Comparison of ENCODE assay signal across 8 mouse cellular contexts in the genomic region with DNA sequence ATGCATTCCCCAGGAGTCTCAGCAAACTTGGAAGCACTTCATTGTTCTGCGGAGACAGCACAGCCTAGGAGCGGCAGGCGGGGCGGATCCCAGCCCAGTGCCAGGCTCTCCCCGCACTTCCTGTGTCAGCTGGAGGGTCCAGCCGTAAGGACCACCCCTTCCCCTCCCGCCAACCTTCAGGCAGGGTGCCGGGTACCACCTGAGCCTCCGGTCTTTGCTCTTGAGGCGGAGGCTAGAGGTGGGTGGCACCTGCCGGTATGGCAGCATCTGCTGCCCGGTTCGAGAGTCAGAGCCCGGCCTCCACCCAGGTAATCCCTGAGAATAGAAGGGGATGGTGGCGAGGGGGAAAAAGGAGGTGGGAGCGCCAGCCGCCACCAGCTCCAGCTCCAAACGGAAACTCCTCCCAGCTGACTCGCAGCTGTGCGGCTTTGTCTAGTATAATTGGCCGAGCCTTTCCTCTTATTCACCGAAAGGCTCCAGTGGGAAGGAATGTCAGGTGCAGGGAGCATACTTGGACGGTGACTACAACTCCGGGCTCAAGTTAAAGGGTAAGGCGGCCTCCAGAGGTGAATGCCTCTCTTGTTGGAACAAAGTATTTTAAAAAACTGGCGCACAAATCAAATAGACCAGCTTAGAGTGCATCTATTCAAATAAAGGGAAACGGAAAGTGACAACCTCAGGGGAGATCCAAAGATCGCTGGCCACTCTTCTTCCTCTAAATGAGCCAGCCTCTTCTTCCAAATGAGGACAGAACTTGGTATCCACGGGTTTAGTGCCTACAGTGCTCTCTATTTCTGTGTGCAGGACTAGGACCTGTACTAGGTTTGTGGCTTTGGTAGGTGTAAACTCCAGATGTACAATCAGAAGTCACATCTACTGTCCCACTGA.
DNase-seq lines count a peak whose midpoint lies in the region; ATAC-seq lines count a peak whose summit lies in the region.

No protein-coding gene starts in this region.

- no peaks in the 10 kb centered on the region for H3K9me3 ChIP-seq in embryonic facial prominence, embryonic 14.5 days (ENCODE audit: control insufficient read depth, low read length)
- no peaks in the 10 kb centered on the region for H3K9me3 ChIP-seq in heart, embryonic 11.5 days (replicated peaks; ENCODE audit: control insufficient read depth, low read length)
- no peaks in the 10 kb centered on the region for H3K9me3 ChIP-seq in liver, embryonic 13.5 days (replicated peaks)

- H3K4me1 ChIP-seq in embryonic facial prominence, embryonic 14.5 days (ENCODE audit: control insufficient read depth, insufficient read depth, low read length), result no peaks in the 10 kb centered on the region
- peaks cover 16% of the 10 kb centered on the region for H3K4me1 ChIP-seq in heart, embryonic 11.5 days (ENCODE audit: control insufficient read depth, insufficient read depth, low read length)
- peaks cover 27% of the 10 kb centered on the region for H3K4me1 ChIP-seq in liver, embryonic 13.5 days (replicated peaks)

- peak overlapping the region; percentile 69 for H3K4me2 ChIP-seq in embryonic facial prominence, embryonic 14.5 days (ENCODE audit: low read depth, low read length)
- peak overlapping the region; percentile 83 for H3K4me2 ChIP-seq in heart, embryonic 11.5 days
- peak overlapping the region; percentile 90 for H3K4me2 ChIP-seq in liver, embryonic 13.5 days

- H3K9ac ChIP-seq in embryonic facial prominence, embryonic 14.5 days (ENCODE audit: low read depth, low read length), result peak overlapping the region; percentile 64
- peak overlapping the region; percentile 80 for H3K9ac ChIP-seq in heart, embryonic 11.5 days (ENCODE audit: low read depth, low read length)
- H3K9ac ChIP-seq in liver, embryonic 13.5 days, result peak overlapping the region; percentile 69

- no peaks in the 10 kb centered on the region for H3K36me3 ChIP-seq in embryonic facial prominence, embryonic 14.5 days (ENCODE audit: control insufficient read depth, insufficient read depth, low read length)
- no peaks in the 10 kb centered on the region for H3K36me3 ChIP-seq in heart, embryonic 11.5 days (ENCODE audit: control insufficient read depth, insufficient read depth, low read length)
- no peaks in the 10 kb centered on the region for H3K36me3 ChIP-seq in liver, embryonic 13.5 days

- peak overlapping the region; percentile 43 for H3K4me3 ChIP-seq in embryonic facial prominence, embryonic 14.5 days (ENCODE audit: low read depth, low read length)
- peak overlapping the region; percentile 80 for H3K4me3 ChIP-seq in heart, embryonic 11.5 days (ENCODE audit: low read depth, low read length)
- peak overlapping the region; percentile 65 for H3K4me3 ChIP-seq in liver, embryonic 13.5 days (replicated peaks)

- 2% methylated on average over 29 of the region's 29 CpGs for WGBS in embryonic facial prominence, embryonic 14.5 days
- WGBS in heart, embryonic 11.5 days (ENCODE audit: insufficient replicate concordance), result 1% methylated on average over 29 of the region's 29 CpGs
- WGBS in liver, embryonic 13.5 days (ENCODE audit: insufficient replicate concordance), result under 1% methylated on average over 29 of the region's 29 CpGs

- 0 out of 2 replicates have a peak overlapping the region, but pooled peaks have one; percentile 16 for H3K27ac ChIP-seq in embryonic facial prominence, embryonic 14.5 days (replicated peaks; ENCODE audit: low read depth, low read length)
- H3K27ac ChIP-seq in heart, embryonic 11.5 days (ENCODE audit: low read depth, low read length), result peak overlapping the region; percentile 85
- no peak overlapping the region for H3K27ac ChIP-seq in liver, embryonic 13.5 days

- DNase-seq in spleen, adult 12 weeks (ENCODE audit: low spot score), result peak; percentile 2
- no peak for DNase-seq in spleen, adult 18-20 months
- peak; percentile 89 for DNase-seq in embryonic facial prominence, embryonic 14.5 days (ENCODE audit: low spot score)
- DNase-seq in kidney, adult 9 months, result peak; percentile 56
- peak; percentile 7 for DNase-seq in liver, embryonic 13.5 days
- DNase-seq in naive thymus-derived CD4-positive, alpha-beta T cell, adult 2 months (ENCODE audit: low read depth), result peak; percentile 30
- peak; percentile 56 for DNase-seq in testis, postnatal 14 days (ENCODE audit: low spot score)

- no peaks in the 10 kb centered on the region for H3K27me3 ChIP-seq in embryonic facial prominence, embryonic 14.5 days (replicated peaks; ENCODE audit: control insufficient read depth, insufficient read depth, low read length)
- H3K27me3 ChIP-seq in heart, embryonic 11.5 days (ENCODE audit: control insufficient read depth, insufficient read depth, low read length), result no peaks in the 10 kb centered on the region
- H3K27me3 ChIP-seq in liver, embryonic 13.5 days, result no peaks in the 10 kb centered on the region

- ATAC-seq in embryonic facial prominence, embryonic 14.5 days (ENCODE audit: low read depth), result peak; percentile 96
- peak; percentile 79 for ATAC-seq in heart, embryonic 11.5 days (replicated peaks; ENCODE audit: insufficient number of reproducible peaks, low FRiP score, low TSS enrichment)
- peak; percentile 69 for ATAC-seq in liver, embryonic 13.5 days (ENCODE audit: low read depth)

Comparison
In these comparisons a context has a peak if more than half of its experiments do, and no peak if none do; other contexts are left out.
1. DNase-seq: peak in spleen, adult 12 weeks (single experiment), embryonic facial prominence, embryonic 14.5 days (single experiment), kidney, adult 9 months (single experiment), liver, embryonic 13.5 days (single experiment), naive thymus-derived CD4-positive, alpha-beta T cell, adult 2 months (single experiment) and testis, postnatal 14 days (single experiment); none in spleen, adult 18-20 months (0 of 2).
2. Peak in every context shown above with its lines, with median percentiles within 50 percentile points of each other: ATAC-seq, H3K4me2 ChIP-seq, H3K4me3 ChIP-seq and H3K9ac ChIP-seq.